Mouse (Mus musculus) thymus, postnatal 0 days (tissue): ENCODE results near the gene Cox7a2l. TPM values are rescaled to one million over a fixed set of nuclear protein-coding genes. Genes with fewer than 3 reads are reported as not detected.

Source experiments
- DNase-seq: peaks from one replicate; pipeline ENCODE4 v3.0.0-alpha.2; 2015; ENCODE audit warnings: low spot score
- polyA plus RNA-seq: library from polyadenylated mRNA; unstranded; fragments of >200 nt; fragmentation: Nextera tagmentation; extraction: Ambion mirVana; gene quantifications from 2 replicates; pipeline ENCODE4 v1.2.1, GENCODE M21; 2015

The Cox7a2l gene
- polyA plus RNA-seq, 1 experiment from 2014 or later, result 271 TPM

DNA sequence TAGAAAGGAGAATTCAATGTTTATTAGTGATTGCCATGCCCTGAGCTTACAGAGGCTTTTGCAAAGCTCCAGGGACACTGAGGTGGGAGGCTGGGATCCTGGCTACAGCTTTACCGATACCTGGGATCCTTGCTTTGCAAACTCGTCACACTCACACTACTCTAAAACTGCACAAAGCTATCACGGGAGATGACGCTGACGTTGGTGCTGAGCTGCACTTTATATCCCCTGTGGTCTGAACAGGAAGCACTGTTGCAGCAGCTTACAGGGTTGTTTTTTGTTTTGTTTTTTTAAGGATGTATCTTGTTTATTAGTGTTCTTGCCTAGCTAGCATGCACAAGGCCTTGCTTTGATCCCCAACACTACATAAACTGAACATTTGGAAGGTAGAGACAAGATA, 63.5 kb downstream of the Cox7a2l start:
- DNase-seq, result peak; percentile 33

DNA sequence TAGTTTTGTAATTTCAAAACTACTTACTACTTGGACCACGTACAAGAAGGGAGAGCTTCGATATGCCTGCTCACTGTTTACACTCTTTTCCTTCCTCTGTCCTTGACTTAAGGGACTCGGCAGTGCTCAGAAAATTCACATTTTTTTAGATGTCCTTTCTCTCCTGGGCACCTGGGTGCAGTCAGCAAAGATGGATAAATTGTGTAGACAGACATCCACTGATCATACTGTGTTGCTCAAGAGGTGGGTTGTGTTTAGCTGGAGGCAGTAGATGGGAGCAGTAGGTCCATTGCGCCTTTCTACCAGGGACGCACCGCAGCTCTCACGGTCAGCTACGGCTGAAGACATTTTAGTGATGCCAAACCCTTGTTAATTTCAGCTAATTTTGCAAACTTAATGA, 64.7 kb downstream of the Cox7a2l start:
- no peak for DNase-seq

Other genes with a start within 250 kb of the Cox7a2l start
- gene Eml4, start 166.4 kb downstream of the Cox7a2l start, polyA plus RNA-seq, result 16.5 and 20.6 TPM in 2 replicates
- 0.06 TPM in 1 of 2 replicates, not detected in the other for gene Kcng3, start 114.6 kb upstream of the Cox7a2l start, polyA plus RNA-seq
- 65.1 and 67.0 TPM in 2 replicates for gene Mta3, start 188.8 kb upstream of the Cox7a2l start, polyA plus RNA-seq